Mouse (Mus musculus) T-helper 2 cell (primary cell): Measurements from ENCODE around the gene Acnat1.
"Not testable (repeated sequence)": the region's sequence is repeated elsewhere in the genome, so short reads cannot be mapped to it uniquely, and the experiment has no call there.

Experiments
- in situ Hi-C: fragments of 300-600 bp; cut with MboI, MseI; formaldehyde crosslinking; loops from one replicate; pipeline ENCODE4 v1.15.1; 2025; ENCODE audit warnings: high pct_unique_total_duplicates

Gene Acnat1

GRCm38 (mm10) chr4:49467360-49467759, 6.4 kb downstream of the Acnat1 start:
- in situ Hi-C loops: no loop called here

GRCm38 (mm10) chr4:49456171-49456570, 17.5 kb downstream of the Acnat1 start:
- in situ Hi-C loops: no loop called here

GRCm38 (mm10) chr4:49451848-49452551, 21.7 kb downstream of the Acnat1 start:
- in situ Hi-C loops: no loop called here

GRCm38 (mm10) chr4:49451133-49451847, 22.4 kb downstream of the Acnat1 start:
- in situ Hi-C loops: not testable (repeated sequence)

GRCm38 (mm10) chr4:49436968-49437367, 36.7 kb downstream of the Acnat1 start:
- in situ Hi-C loops: loop anchor here (10.0 kb wide), 1 partner anchor 362 kb away; no protein-coding TSS in a partner anchor

- in situ Hi-C loops: not testable (repeated sequence)
Measured at GRCm38 (mm10) chr4:49410151-49410550, 63.6 kb downstream of the Acnat1 start.

GRCm38 (mm10) chr4:49407957-49408356, 65.8 kb downstream of the Acnat1 start, which contains the start of gene Acnat2:
Gene Acnat2 (minus strand): TSS chr4:49408151.
- in situ Hi-C loops: not testable (repeated sequence)
